Mouse (Mus musculus): Measurements from ENCODE around the gene Dcdc2a. TPM values are rescaled to one million over a fixed set of nuclear protein-coding genes. Genes with fewer than 3 reads are reported as not detected.

Gene Dcdc2a
- polyA plus RNA-seq, 1 experiment from 2014 or later: 1.7 TPM

DNA sequence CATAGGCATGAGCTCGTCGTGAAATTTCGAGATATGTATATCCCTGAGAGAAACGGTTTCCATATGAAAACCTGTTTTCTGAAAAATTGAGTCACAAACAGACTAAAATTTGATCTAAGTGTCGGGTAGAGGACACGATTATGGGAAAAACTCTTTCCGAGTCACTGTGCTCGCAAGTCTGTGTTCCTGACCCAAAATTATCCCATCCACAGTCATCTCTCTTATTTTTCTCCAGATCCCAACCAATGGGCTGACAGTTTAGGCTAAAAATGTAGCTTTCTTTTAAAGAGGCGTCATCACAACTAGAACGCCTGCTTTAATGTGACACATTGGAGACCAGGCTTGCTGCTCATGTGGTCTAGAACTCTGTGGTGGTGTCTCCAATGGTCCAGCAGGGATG is 139.9 kb downstream of the Dcdc2a start:
- Histone ChIP-seq H3K4me3 (ENCODE audit: low read depth, low read length) (no peak overlapping the region), H3K27ac (replicated peaks; ENCODE audit: low read depth, low read length) (no peak overlapping the region), H3K9ac (ENCODE audit: low read depth, low read length) (no peak overlapping the region), H3K9me3 (ENCODE audit: control insufficient read depth, low read length) (no peaks in the 10 kb centered on the region), H3K27me3 (replicated peaks; ENCODE audit: control insufficient read depth, insufficient read depth, low read length) (no peaks in the 10 kb centered on the region), H3K4me2 (ENCODE audit: low read depth, low read length) (no peak overlapping the region), H3K4me1 (ENCODE audit: control insufficient read depth, insufficient read depth, low read length) (peaks cover 3% of the 10 kb centered on the region; the same call in 1 of the 2 replicates), H3K36me3 (ENCODE audit: control insufficient read depth, insufficient read depth, low read length) (no peaks in the 10 kb centered on the region)
- no peak for ATAC-seq (ENCODE audit: low read depth)
- no peak for DNase-seq (ENCODE audit: low spot score)
- WGBS: 84% methylated on average over 10 of the region's 10 CpGs

DNA sequence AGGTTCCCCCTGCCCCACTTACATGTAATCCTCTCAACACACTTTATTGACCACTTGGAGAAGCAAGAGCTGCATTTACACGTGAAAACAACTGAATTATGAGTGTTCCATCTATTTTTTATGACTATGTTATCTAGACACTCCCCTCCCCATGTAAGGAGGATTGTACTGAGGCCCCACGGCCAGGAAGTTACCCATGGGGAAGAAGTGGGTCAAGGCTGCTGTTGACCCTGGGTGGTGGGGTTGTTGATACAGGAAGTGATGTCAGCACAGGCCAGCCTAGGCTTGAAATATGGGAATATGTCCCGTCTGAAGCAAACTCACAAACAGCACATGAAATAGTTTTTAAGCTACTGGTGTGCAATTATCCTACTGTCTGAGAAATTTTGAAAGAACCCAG is 144.1 kb downstream of the Dcdc2a start:
- DNase-seq (ENCODE audit: low spot score): no peak
- WGBS: 55% methylated on average over 3 of the region's 3 CpGs
- Histone ChIP-seq H3K4me1 (ENCODE audit: control insufficient read depth, insufficient read depth, low read length) (no peaks in the 10 kb centered on the region), H3K9me3 (ENCODE audit: control insufficient read depth, low read length) (no peaks in the 10 kb centered on the region), H3K4me2 (ENCODE audit: low read depth, low read length) (no peak overlapping the region), H3K9ac (ENCODE audit: low read depth, low read length) (no peak overlapping the region), H3K36me3 (ENCODE audit: control insufficient read depth, insufficient read depth, low read length) (no peaks in the 10 kb centered on the region), H3K4me3 (ENCODE audit: low read depth, low read length) (no peak overlapping the region), H3K27me3 (replicated peaks; ENCODE audit: control insufficient read depth, insufficient read depth, low read length) (no peaks in the 10 kb centered on the region), H3K27ac (replicated peaks; ENCODE audit: low read depth, low read length) (no peak overlapping the region)
- ATAC-seq (ENCODE audit: low read depth): no peak

- no peak for ATAC-seq (ENCODE audit: low read depth)
- H3K36me3 ChIP-seq (ENCODE audit: control insufficient read depth, insufficient read depth, low read length): no peaks in the 10 kb centered on the region
- WGBS: 91% methylated on average over 5 of the region's 5 CpGs
These were observed 151.1 kb downstream of the Dcdc2a start for GRCm38 (mm10) chr13:25206950-25207349.

DNA sequence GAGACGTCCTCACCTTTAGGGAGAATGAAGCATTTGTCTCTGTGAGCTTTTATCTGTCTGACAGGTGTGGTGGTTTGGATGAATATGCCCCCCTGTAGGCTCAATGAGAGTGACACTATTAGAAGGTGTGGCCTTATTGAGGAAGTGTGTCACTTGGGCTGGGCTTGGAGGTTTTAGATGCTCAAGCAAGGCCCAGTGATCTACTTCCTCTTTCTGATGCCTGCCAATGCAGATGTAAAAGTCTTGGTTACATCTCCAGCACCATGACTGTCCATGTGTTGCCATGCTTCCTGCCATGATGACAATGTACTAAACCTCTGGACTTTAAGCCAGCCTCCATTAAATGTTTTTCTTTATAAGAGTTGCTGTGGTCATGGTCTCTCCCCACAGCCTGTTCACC is 162.6 kb downstream of the Dcdc2a start:
- ATAC-seq (ENCODE audit: low read depth) (no peak), DNase-seq (ENCODE audit: low spot score) (no peak)
- Histone ChIP-seq H3K4me2 (ENCODE audit: low read depth, low read length) (no peak overlapping the region), H3K27me3 (replicated peaks; ENCODE audit: control insufficient read depth, insufficient read depth, low read length) (no peaks in the 10 kb centered on the region), H3K9me3 (ENCODE audit: control insufficient read depth, low read length) (no peaks in the 10 kb centered on the region), H3K36me3 (ENCODE audit: control insufficient read depth, insufficient read depth, low read length) (no peaks in the 10 kb centered on the region), H3K4me3 (ENCODE audit: low read depth, low read length) (no peak overlapping the region), H3K4me1 (ENCODE audit: control insufficient read depth, insufficient read depth, low read length) (no peaks in the 10 kb centered on the region), H3K27ac (replicated peaks; ENCODE audit: low read depth, low read length) (no peak overlapping the region), H3K9ac (ENCODE audit: low read depth, low read length) (no peak overlapping the region)
- 91% methylated on average over 1 of the region's 1 CpGs for WGBS

More at GRCm38 (mm10) chr13:25206950-25207349, 151.1 kb downstream of the Dcdc2a start:
- Histone ChIP-seq H3K4me3 (ENCODE audit: low read depth, low read length) (no peak overlapping the region), H3K27ac (replicated peaks; ENCODE audit: low read depth, low read length) (no peak overlapping the region), H3K9ac (ENCODE audit: low read depth, low read length) (no peak overlapping the region), H3K4me1 (ENCODE audit: control insufficient read depth, insufficient read depth, low read length) (no peaks in the 10 kb centered on the region), H3K27me3 (replicated peaks; ENCODE audit: control insufficient read depth, insufficient read depth, low read length) (no peaks in the 10 kb centered on the region), H3K9me3 (ENCODE audit: control insufficient read depth, low read length) (no peaks in the 10 kb centered on the region), H3K4me2 (ENCODE audit: low read depth, low read length) (no peak overlapping the region)
- DNase-seq (ENCODE audit: low spot score): no peak

- H3K27me3 ChIP-seq (replicated peaks; ENCODE audit: control insufficient read depth, insufficient read depth, low read length): no peaks in the 10 kb centered on the region
- no peaks in the 10 kb centered on the region for H3K36me3 ChIP-seq (ENCODE audit: control insufficient read depth, insufficient read depth, low read length)
- no peaks in the 10 kb centered on the region for H3K4me1 ChIP-seq (ENCODE audit: control insufficient read depth, insufficient read depth, low read length)
- no peak overlapping the region for H3K4me2 ChIP-seq (ENCODE audit: low read depth, low read length)
- DNase-seq (ENCODE audit: low spot score) (no peak), ATAC-seq (ENCODE audit: low read depth) (no peak)
- no peak overlapping the region for H3K27ac ChIP-seq (replicated peaks; ENCODE audit: low read depth, low read length)
- H3K9ac ChIP-seq (ENCODE audit: low read depth, low read length): no peak overlapping the region
- H3K4me3 ChIP-seq (ENCODE audit: low read depth, low read length): no peak overlapping the region
- 48% methylated on average over 5 of the region's 5 CpGs for WGBS
- no peaks in the 10 kb centered on the region for H3K9me3 ChIP-seq (ENCODE audit: control insufficient read depth, low read length)
These were observed 164.5 kb downstream of the Dcdc2a start for GRCm38 (mm10) chr13:25220186-25220787.

- DNase-seq (ENCODE audit: low spot score) (no peak), ATAC-seq (ENCODE audit: low read depth) (no peak)
- H3K27ac ChIP-seq (replicated peaks; ENCODE audit: low read depth, low read length): no peak overlapping the region
- H3K4me2 ChIP-seq (ENCODE audit: low read depth, low read length): no peak overlapping the region
- H3K4me1 ChIP-seq (ENCODE audit: control insufficient read depth, insufficient read depth, low read length): peaks cover 5% of the 10 kb centered on the region; the same call in 1 of the 2 replicates
- H3K9ac ChIP-seq (ENCODE audit: low read depth, low read length): no peak overlapping the region
- H3K9me3 ChIP-seq (ENCODE audit: control insufficient read depth, low read length): no peaks in the 10 kb centered on the region
- 71% methylated on average over 1 of the region's 1 CpGs for WGBS
- no peaks in the 10 kb centered on the region for H3K27me3 ChIP-seq (replicated peaks; ENCODE audit: control insufficient read depth, insufficient read depth, low read length)
- H3K4me3 ChIP-seq (ENCODE audit: low read depth, low read length): no peak overlapping the region
- no peaks in the 10 kb centered on the region for H3K36me3 ChIP-seq (ENCODE audit: control insufficient read depth, insufficient read depth, low read length)
These were observed 196.1 kb downstream of the Dcdc2a start for GRCm38 (mm10) chr13:25251893-25252292.

GRCm38 (mm10) chr13:25254478-25255263 is 198.9 kb downstream of the Dcdc2a start:
- H3K27me3 ChIP-seq (replicated peaks; ENCODE audit: control insufficient read depth, insufficient read depth, low read length): no peaks in the 10 kb centered on the region
- H3K9me3 ChIP-seq (ENCODE audit: control insufficient read depth, low read length): no peaks in the 10 kb centered on the region
- H3K4me3 ChIP-seq (ENCODE audit: low read depth, low read length): no peak overlapping the region
- 54% methylated on average over 9 of the region's 9 CpGs for WGBS
- peak; percentile 92 for DNase-seq (ENCODE audit: low spot score)
- no peak overlapping the region for H3K4me2 ChIP-seq (ENCODE audit: low read depth, low read length)
- no peak overlapping the region for H3K27ac ChIP-seq (replicated peaks; ENCODE audit: low read depth, low read length)
- peak; percentile 92 for ATAC-seq (ENCODE audit: low read depth)
- peaks cover 5% of the 10 kb centered on the region; the same call in 1 of the 2 replicates for H3K4me1 ChIP-seq (ENCODE audit: control insufficient read depth, insufficient read depth, low read length)
- H3K36me3 ChIP-seq (ENCODE audit: control insufficient read depth, insufficient read depth, low read length): no peaks in the 10 kb centered on the region
- no peak overlapping the region for H3K9ac ChIP-seq (ENCODE audit: low read depth, low read length)

DNA sequence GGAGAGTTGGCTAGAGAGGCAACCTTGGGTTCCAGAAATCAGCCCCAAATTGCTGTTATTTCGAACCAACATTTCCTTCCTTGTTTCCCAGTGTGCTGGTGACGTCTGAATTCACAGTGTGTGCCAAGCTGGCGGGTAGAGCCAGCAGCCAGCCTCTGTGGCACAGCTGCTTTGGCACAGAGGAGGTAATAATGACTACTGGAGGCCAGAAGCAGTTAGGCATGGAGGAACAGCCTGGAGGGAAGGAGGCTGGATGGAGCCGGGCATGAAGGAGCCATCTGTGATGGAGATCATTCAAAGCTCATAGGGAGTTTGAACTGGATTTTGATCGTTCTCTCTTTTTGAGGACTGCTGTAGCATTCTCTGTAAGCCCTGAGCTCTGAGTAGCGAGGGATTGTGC is 201.8 kb downstream of the Dcdc2a start:
- DNase-seq (ENCODE audit: low spot score) (no peak), ATAC-seq (ENCODE audit: low read depth) (no peak)
- H3K9ac ChIP-seq (ENCODE audit: low read depth, low read length): no peak overlapping the region
- no peaks in the 10 kb centered on the region for H3K36me3 ChIP-seq (ENCODE audit: control insufficient read depth, insufficient read depth, low read length)
- WGBS: 82% methylated on average over 6 of the region's 6 CpGs
- no peak overlapping the region for H3K4me2 ChIP-seq (ENCODE audit: low read depth, low read length)
- no peaks in the 10 kb centered on the region for H3K27me3 ChIP-seq (replicated peaks; ENCODE audit: control insufficient read depth, insufficient read depth, low read length)
- H3K4me3 ChIP-seq (ENCODE audit: low read depth, low read length): no peak overlapping the region
- peaks cover 5% of the 10 kb centered on the region; the same call in 1 of the 2 replicates for H3K4me1 ChIP-seq (ENCODE audit: control insufficient read depth, insufficient read depth, low read length)
- no peaks in the 10 kb centered on the region for H3K9me3 ChIP-seq (ENCODE audit: control insufficient read depth, low read length)
- H3K27ac ChIP-seq (replicated peaks; ENCODE audit: low read depth, low read length): no peak overlapping the region
